Mouse (Mus musculus): ENCODE results near the gene Aurka. TPM values are rescaled to one million over a fixed set of nuclear protein-coding genes. Genes with fewer than 3 reads are reported as not detected.

The Aurka gene
- total and polyA plus RNA-seq, 3 experiments, result 0.42 to 0.53 (median 0.45) TPM

GRCm38 (mm10) chr2:172341606-172342005, 28.7 kb downstream of the Aurka start:
- H3K4me3 ChIP-seq, result no peak overlapping the region
- DNase-seq, result no peak
- H3K36me3 ChIP-seq (ENCODE audit: control insufficient read depth, insufficient read depth, low read length), result no peaks in the 10 kb centered on the region
- H3K27me3 ChIP-seq (ENCODE audit: control insufficient read depth, insufficient read depth, low read length), result no peaks in the 10 kb centered on the region
- TF ChIP-seq POLR2A (IDR thresholded peaks at IDR 0.05; ENCODE audit: insufficient read depth, low read depth, low read length), result no peak
- no peak for TF ChIP-seq CTCF (IDR thresholded peaks at IDR 0.05)
- no peak for TF ChIP-seq EP300 (IDR thresholded peaks at IDR 0.05; ENCODE audit: insufficient read depth, low read depth, low read length)
- no peak overlapping the region for H3K27ac ChIP-seq
- intact Hi-C loops (cut with DNase I), result loop anchor here (10.0 kb wide), 1 partner anchor 103 kb away; the partner anchor contains the start of gene Rtf2
- H3K79me2 ChIP-seq (replicated peaks; ENCODE audit: control insufficient read depth, insufficient read depth, low read length), result no peaks in the 10 kb centered on the region
- H3K4me1 ChIP-seq (ENCODE audit: control insufficient read depth, insufficient read depth, low read length), result peaks cover 1% of the 10 kb centered on the region
- no peak overlapping the region for H3K9ac ChIP-seq (ENCODE audit: low read depth, low read length)
- 49% methylated on average over 5 of the region's 5 CpGs for WGBS

- intact Hi-C loops (cut with DNase I), result loop anchor here (10.0 kb wide), 1 partner anchor 104 kb away; the partner anchor contains the start of gene Rtf2
- no peaks in the 10 kb centered on the region for H3K36me3 ChIP-seq (ENCODE audit: control insufficient read depth, insufficient read depth, low read length)
- H3K27ac ChIP-seq, result no peak overlapping the region
- H3K79me2 ChIP-seq (replicated peaks; ENCODE audit: control insufficient read depth, insufficient read depth, low read length), result no peaks in the 10 kb centered on the region
- no peaks in the 10 kb centered on the region for H3K27me3 ChIP-seq (ENCODE audit: control insufficient read depth, insufficient read depth, low read length)
- no peak overlapping the region for H3K4me3 ChIP-seq
- TF ChIP-seq EP300 (IDR thresholded peaks at IDR 0.05; ENCODE audit: insufficient read depth, low read depth, low read length), result no peak
- no peak for TF ChIP-seq POLR2A (IDR thresholded peaks at IDR 0.05; ENCODE audit: insufficient read depth, low read depth, low read length)
- TF ChIP-seq CTCF (IDR thresholded peaks at IDR 0.05), result no peak
- H3K4me1 ChIP-seq (ENCODE audit: control insufficient read depth, insufficient read depth, low read length), result no peaks in the 10 kb centered on the region
- WGBS, result 56% methylated on average over 3 of the region's 3 CpGs
- H3K9ac ChIP-seq (ENCODE audit: low read depth, low read length), result no peak overlapping the region
- DNase-seq, result no peak
Measured at GRCm38 (mm10) chr2:172340936-172341335, 29.4 kb downstream of the Aurka start.

- H3K4me1 ChIP-seq (ENCODE audit: control insufficient read depth, insufficient read depth, low read length), result no peaks in the 10 kb centered on the region
- no peak overlapping the region for H3K9ac ChIP-seq (ENCODE audit: low read depth, low read length)
- H3K27me3 ChIP-seq (ENCODE audit: control insufficient read depth, insufficient read depth, low read length), result no peaks in the 10 kb centered on the region; the same call in 1 of the 2 replicates
- WGBS, result 79% methylated on average over 19 of the region's 19 CpGs
- TF ChIP-seq POLR2A (IDR thresholded peaks at IDR 0.05; ENCODE audit: insufficient read depth, low read depth, low read length), result no peak
- TF ChIP-seq EP300 (IDR thresholded peaks at IDR 0.05; ENCODE audit: insufficient read depth, low read depth, low read length), result no peak
- TF ChIP-seq CTCF (IDR thresholded peaks at IDR 0.05), result no peak
- DNase-seq, result no peak
- no peaks in the 10 kb centered on the region for H3K36me3 ChIP-seq (ENCODE audit: control insufficient read depth, insufficient read depth, low read length)
- no peak overlapping the region for H3K4me3 ChIP-seq
- H3K79me2 ChIP-seq (replicated peaks; ENCODE audit: control insufficient read depth, insufficient read depth, low read length), result no peaks in the 10 kb centered on the region
- intact Hi-C loops (cut with DNase I), result no loop called here
- H3K27ac ChIP-seq, result no peak overlapping the region
Measured at GRCm38 (mm10) chr2:172338206-172338942, 32.0 kb downstream of the Aurka start.

- H3K4me3 ChIP-seq, result no peak overlapping the region
- no peaks in the 10 kb centered on the region for H3K4me1 ChIP-seq (ENCODE audit: control insufficient read depth, insufficient read depth, low read length)
- WGBS, result 5% methylated on average over 13 of the region's 13 CpGs
- H3K27ac ChIP-seq, result no peak overlapping the region
- H3K27me3 ChIP-seq (ENCODE audit: control insufficient read depth, insufficient read depth, low read length), result peaks cover 2% of the 10 kb centered on the region
- DNase-seq, result no peak
- no peaks in the 10 kb centered on the region for H3K36me3 ChIP-seq (ENCODE audit: control insufficient read depth, insufficient read depth, low read length)
- intact Hi-C loops (cut with DNase I), result no loop called here
- no peak overlapping the region for H3K9ac ChIP-seq (ENCODE audit: low read depth, low read length)
- TF ChIP-seq EP300 (IDR thresholded peaks at IDR 0.05; ENCODE audit: insufficient read depth, low read depth, low read length) (no peak), CTCF (IDR thresholded peaks at IDR 0.05) (peak; percentile 61)
- no peaks in the 10 kb centered on the region for H3K79me2 ChIP-seq (replicated peaks; ENCODE audit: control insufficient read depth, insufficient read depth, low read length)
Measured at GRCm38 (mm10) chr2:172329179-172329578, 41.2 kb downstream of the Aurka start.

GRCm38 (mm10) chr2:172328248-172328647, 42.1 kb downstream of the Aurka start:
- Histone ChIP-seq H3K36me3 (ENCODE audit: control insufficient read depth, insufficient read depth, low read length) (no peaks in the 10 kb centered on the region), H3K27me3 (ENCODE audit: control insufficient read depth, insufficient read depth, low read length) (peaks cover 2% of the 10 kb centered on the region), H3K4me1 (ENCODE audit: control insufficient read depth, insufficient read depth, low read length) (no peaks in the 10 kb centered on the region), H3K79me2 (replicated peaks; ENCODE audit: control insufficient read depth, insufficient read depth, low read length) (no peaks in the 10 kb centered on the region), H3K9ac (ENCODE audit: low read depth, low read length) (no peak overlapping the region), H3K27ac (no peak overlapping the region), H3K4me3 (no peak overlapping the region)
- intact Hi-C loops (cut with DNase I), result no loop called here
- no peak for TF ChIP-seq POLR2A (IDR thresholded peaks at IDR 0.05; ENCODE audit: insufficient read depth, low read depth, low read length)
- no peak for TF ChIP-seq CTCF (IDR thresholded peaks at IDR 0.05)
- no peak for TF ChIP-seq EP300 (IDR thresholded peaks at IDR 0.05; ENCODE audit: insufficient read depth, low read depth, low read length)
- DNase-seq, result no peak
- 38% methylated on average over 8 of the region's 8 CpGs for WGBS

- no peaks in the 10 kb centered on the region for H3K79me2 ChIP-seq (replicated peaks; ENCODE audit: control insufficient read depth, insufficient read depth, low read length)
- TF ChIP-seq CTCF (IDR thresholded peaks at IDR 0.05), result no peak
- TF ChIP-seq POLR2A (IDR thresholded peaks at IDR 0.05; ENCODE audit: insufficient read depth, low read depth, low read length), result no peak
- TF ChIP-seq EP300 (IDR thresholded peaks at IDR 0.05; ENCODE audit: insufficient read depth, low read depth, low read length), result no peak
- H3K27me3 ChIP-seq (ENCODE audit: control insufficient read depth, insufficient read depth, low read length), result 0 out of 2 replicates have a peak, but pooled peaks cover under 1% of the 10 kb centered on the region
- no peaks in the 10 kb centered on the region for H3K36me3 ChIP-seq (ENCODE audit: control insufficient read depth, insufficient read depth, low read length)
- no peaks in the 10 kb centered on the region for H3K4me1 ChIP-seq (ENCODE audit: control insufficient read depth, insufficient read depth, low read length)
- no peak overlapping the region for H3K4me3 ChIP-seq
- H3K9ac ChIP-seq (ENCODE audit: low read depth, low read length), result no peak overlapping the region
- H3K27ac ChIP-seq, result no peak overlapping the region
- 17% methylated on average over 9 of the region's 9 CpGs for WGBS
- DNase-seq, result peak; percentile 23 to 42
- intact Hi-C loops (cut with DNase I), result no loop called here
Measured at GRCm38 (mm10) chr2:172320878-172321277, 49.5 kb downstream of the Aurka start.

Data from heart, adult 2 months (tissue).